Mouse (Mus musculus) CD4-positive, CD25-positive, alpha-beta regulatory T cell, adult 2 months (primary cell): Measurements from ENCODE around the gene Ift122.

Experiments used
- DNase-seq: peaks from one replicate; pipeline ENCODE4 v3.0.0-alpha.2; 2012; ENCODE audit warnings: low read depth, low spot score

Gene Ift122

DNA sequence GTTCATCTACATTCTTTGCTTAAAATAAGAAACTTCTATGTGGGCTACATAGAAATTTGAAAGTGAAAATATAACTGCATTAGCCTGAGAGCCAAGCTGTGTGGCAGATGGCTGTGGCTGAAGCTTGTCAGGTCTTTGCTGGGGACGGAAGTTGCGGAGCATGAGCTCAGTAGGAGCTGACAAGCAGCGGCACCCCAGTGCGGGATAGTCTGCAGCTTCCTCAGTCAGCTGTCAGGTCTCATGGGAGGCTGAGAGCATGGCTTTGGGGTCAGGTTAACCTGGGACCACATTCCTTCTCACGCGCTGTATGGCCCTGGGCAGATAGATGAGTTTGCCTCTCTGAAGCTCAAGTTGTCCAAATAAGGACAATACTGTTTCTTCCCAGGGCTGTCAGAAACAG, 37.8 kb downstream of the Ift122 start:
- DNase-seq, result no peak

DNA sequence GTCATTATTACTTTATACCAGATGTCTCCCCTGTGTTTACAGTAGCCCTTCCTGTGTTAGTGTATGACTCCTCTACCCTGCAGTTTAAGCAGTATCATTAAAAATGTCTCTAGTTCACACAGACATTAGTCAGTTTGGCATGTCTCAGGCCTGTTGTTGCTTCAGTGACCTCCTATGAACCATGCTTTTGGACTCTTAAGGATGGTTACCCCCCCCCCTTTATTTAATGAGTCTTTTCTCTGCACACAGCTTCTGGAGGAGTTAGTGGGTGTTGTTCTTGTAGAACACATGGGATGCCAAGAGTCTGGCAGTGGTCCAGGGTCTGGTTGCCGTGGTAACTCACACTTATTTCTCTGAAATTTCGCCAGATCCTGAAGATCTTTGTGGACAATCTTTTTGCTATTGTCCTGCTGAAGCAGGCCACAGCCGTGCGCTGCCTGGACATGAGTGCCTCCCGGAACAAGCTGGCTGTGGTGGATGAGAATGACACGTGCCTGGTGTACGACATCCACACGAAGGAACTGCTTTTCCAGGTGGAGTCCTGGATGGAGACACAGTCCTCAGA, 38.3 kb downstream of the Ift122 start:
- no peak for DNase-seq

DNA sequence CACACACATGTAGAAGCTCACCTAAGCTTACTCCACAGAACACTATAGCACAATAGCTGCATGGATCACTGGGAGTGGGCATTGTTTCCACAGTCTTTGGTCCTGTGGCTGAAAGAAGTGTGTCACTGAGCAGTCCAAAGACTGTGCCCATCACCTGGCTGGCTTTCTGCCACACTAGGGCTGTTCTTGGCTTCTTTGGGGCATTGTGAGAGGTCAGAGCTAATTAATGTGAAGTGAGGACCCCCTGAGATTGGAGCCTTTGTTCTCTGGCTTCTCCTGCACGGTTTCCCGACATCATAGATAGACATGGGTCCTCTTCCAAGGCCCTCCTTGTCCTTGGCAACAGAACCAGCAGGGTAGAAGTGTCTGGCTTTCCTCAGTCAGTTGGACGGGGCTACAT, 39.1 kb downstream of the Ift122 start:
- DNase-seq, result no peak

DNA sequence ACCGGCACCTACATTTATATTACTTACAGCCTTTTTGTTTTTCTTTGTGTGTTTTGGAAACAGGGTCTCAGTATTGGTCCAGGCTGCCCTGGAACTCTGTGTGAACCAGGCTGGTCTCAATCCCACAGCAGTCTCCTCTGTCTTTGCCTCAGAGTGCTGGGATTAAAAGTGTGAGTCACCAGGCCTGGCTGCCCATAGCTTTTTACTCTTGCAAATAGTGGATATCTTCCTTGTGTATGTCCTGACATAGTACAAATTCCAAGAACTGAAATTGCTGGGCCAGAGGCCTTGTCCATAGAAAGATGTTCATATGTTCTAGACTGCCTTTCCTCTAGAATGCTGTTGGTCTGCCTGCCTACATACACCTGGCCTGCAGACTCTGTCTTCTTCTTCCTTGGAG, 43.1 kb downstream of the Ift122 start:
- DNase-seq, result no peak

DNA sequence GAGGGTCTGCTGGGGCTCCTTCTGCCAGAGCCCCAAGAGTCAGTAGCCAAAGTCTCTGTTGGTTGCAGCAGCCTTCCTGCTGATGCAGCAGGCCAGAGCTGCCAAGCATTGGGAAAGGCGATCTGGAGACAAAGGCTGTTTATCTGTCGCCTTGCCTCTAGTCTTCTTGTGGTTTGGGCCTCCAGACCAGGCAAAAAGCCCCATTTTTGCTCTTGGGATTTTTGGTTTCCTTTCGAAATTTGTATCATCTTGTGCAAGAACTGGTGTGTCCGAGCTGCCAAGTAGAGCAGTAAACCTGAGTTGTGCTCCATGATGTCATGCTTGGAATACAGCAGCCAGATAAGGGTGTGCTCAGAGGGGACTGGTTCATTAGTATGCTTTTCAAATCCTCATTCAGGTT, 43.8 kb downstream of the Ift122 start:
- DNase-seq, result no peak

DNA sequence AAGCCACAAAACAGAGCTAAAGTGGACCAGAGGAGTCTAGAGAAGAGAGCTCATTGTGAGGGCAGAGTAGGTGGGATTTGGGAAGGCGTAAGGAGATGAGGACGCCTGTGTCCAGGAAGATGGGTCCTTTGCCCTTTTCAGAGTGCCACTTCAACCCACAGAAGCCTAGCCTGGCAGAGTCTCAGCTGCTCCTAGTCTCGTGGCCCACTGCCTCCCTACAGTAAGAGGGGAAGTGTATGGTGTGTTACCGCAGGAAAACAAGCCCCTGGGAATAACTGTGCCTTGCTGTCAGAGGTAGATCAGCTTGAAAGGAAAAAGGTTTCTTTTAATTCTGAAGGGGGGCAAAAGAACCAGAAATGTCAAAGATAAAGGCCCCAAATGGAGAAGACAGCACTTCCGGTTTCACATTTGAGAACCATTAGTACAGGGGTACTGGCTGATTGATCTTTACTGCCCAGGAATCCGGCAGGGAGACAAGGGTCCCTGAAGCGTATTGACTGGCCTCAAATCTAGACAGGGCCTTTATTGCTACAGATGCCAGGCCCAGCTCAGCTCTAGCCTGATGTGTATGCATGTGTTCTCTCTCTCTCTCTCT, 44.8 kb downstream of the Ift122 start:
- DNase-seq, result no peak

DNA sequence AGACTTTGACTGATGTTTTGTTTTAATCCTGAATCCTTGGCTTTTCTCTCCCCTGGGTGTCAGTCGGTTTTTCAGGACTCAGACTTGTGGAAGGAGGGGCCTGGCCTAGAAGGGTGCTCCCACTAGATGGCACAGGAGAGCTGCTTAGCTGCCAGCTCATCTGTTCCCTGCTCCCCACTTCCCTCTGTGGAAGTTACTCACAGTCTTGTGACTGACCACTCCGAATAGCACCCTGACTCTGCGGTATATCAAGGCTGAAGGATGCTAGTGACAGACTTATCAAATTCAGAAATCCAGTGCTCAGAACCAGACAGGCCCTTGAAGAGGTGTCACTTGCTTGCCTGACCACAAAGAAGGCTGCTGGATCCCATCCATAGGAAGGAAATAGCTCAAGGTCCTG, 47.8 kb downstream of the Ift122 start:
- peak; percentile 59 for DNase-seq

DNA sequence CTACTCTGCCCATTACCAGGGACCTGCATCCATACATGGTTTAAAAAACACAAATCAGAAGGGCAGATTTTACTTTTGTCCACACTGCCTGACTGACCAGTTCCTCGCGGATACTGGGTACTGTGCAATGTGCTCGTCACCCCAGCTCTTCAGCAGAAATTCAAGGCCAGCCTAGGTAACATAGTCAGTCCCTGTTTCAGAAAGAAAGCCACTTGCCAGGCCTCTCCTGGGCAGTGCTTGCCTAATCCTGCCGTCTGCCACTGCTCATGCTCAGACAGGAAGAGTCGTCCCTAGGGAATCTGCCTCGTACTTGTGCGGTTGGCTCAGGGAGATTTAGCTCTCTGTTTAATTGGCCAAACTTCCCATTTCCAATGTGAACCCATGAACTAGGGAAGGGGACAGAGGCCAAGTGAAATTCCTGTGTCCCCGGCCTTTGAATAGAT, 48.2 kb downstream of the Ift122 start:
- no peak for DNase-seq

DNA sequence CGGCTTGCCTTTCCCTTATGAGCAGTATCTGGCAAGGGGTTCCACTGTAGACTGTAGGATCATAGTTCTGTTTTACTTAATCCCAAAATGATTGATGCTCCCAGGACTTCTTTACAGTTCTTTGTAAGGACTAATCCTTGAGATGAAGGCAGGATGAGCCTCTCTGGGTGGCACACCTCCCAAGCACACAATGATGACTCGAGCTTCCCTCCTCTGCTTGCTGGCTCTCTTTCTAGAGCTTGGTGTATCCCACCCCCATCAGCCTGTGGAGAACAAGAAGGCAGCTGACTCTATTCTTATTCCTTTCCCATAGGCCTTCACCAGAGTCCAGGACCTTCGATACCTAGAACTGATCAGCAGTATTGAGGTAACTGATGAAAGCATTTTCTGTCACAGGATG, 49.3 kb downstream of the Ift122 start:
- no peak for DNase-seq

DNA sequence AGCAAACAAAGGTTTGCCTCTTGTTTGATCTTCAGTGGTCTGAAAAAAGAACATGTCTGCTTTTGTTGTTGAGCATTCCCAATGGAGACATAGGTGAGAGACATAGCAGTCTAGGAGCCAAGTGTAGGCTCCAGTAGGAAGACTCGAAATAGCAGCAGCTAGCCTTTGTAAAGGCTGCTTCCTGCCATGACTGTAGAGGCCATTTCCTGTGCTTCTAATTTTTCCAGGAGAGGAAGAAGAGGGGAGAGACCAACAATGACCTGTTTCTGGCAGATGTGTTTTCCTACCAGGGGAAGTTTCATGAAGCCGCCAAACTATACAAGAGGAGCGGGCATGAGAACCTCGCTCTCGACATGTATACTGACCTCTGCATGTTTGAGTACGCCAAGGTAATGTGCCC, 52.3 kb downstream of the Ift122 start:
- DNase-seq, result no peak

DNA sequence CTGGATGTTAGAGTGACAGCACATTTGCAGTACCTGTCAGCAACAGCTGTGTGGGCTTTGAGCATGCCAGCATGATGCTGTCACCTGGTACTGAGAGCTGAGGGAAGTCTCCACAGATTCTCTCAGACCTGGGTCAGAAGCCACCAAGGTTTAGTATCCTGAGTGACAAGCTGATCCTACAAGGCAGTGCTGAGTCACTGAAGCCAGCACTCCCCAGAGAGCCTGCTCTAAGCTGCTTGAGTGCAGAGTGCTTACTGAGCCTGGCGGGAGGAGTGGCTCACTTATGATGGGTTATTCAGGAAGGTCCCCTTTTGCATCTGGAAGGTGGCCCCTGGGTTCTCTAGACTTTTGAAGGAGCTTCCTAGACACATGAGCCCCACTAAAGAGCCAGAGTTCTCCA, 53.2 kb downstream of the Ift122 start:
- no peak for DNase-seq

DNA sequence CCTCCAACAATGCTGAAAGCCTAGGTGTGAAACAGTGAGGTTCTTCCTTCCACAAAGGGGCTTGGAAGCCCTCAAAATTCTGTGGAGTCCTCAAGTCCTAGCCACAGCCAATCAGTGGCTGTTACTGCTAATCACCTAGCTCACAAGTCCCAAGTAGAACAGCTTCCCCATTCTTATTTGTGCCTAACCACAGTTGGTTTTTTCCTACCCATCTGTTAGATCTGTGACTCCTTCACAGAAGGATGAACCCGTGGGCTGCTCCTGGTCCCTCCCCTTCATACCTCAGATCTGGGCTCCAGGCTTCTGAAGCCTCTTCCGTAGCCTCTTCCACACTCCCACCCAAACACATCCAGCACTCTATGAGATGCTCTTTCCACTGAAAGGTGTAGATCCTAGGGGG, 53.6 kb downstream of the Ift122 start:
- no peak for DNase-seq

DNA sequence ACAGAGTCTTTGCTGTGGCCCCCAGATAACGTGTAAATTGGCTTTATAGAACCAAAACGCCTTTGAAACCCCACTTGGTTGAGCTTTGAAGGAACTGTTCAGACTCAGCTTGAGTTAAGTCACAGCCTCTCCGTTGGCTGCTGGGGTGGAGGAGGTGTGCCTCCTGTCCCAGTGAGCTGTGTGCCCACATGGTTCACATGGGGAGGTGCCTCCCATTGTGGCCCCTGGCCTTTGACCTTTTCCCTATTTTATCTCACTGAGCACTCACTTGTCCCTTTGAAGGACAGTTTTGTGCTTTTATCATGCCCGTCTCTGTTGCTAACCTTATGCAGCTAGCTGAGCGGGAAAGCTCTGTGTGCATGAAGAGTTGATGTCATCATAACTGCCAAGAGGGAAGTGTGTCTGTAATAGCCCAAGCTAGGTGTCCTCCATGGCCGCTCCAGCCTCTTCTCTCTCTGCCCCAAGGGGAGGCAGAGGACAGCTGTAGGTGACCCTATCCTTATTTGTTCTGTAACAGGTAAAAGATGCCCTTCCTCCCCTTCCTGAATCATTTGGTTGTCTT, 55.2 kb downstream of the Ift122 start:
- no peak for DNase-seq

DNA sequence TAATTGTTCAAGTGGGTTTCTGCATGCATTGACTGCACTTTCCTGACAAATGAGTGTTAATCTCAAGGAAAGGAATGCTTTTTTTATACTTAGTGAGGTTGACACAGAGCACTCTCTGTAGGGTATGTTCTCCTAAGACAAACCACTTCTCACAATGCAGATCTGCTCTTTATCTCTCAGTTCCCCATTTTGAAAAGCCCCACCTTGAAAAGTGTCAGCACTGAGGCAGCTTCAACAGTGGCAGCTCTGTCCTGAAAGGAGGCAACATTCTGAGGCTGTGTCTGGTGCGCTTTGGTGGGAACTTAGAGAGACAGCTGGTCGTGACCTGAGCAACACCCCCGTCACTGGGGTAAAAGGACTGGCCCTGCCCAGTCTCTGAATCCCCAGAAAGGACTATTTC, 55.8 kb downstream of the Ift122 start:
- no peak for DNase-seq

DNA sequence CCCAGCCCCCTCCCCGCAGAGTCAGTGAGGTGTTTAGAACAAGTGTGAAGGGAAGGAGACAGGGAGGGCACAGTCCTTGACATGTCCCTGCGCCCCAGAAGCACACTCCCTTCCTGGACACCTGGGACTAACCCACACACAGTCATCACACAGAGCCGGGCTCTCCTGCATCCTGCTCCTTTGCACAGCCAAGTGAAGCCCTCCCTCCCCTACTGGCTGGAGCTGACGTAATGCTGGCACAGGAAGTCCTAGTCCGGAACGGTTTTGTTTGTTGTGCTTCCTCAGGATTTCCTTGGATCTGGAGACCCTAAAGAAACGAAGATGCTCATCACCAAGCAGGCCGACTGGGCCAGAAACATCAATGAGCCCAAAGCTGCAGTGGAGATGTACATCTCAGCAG, 56.7 kb downstream of the Ift122 start:
- no peak for DNase-seq

DNA sequence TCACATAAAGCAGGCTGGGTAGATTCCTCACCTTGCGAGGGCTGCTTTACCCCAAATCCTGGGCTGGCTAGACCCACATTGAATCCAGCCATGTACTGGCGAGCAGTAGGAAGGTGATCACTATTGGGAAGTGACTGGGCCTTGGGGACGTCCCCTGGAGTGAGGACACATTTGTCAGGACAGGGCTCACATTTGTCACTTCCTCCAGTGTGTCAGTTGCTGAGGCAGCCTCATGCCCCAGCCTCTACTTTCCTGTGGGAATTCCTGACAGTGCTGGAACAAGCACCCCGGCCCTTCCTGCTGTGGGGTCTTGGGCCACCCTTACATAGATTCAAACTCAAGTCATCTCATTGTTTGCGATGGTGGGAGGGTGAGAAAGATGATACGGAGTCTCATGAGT, 58.5 kb downstream of the Ift122 start:
- DNase-seq, result no peak

DNA sequence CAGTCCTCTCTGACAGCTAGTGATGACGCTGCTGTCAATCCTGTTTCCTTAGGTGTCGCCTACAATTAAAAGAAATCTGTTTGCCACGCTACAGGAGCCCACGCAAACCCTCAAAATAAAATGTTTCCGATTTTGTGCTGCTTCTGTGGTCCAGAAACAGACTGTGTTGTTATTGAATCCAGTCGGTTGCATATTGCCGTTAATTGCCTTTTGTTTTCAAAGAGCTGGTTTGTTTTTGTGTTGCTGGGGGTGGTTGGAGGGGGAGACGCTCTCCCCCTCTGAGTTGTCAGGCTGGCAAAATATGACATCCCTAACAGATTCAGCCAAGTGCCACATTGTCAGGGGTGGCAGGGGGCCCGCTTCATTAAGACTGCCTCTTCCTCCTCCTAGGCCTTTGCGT, 60.2 kb downstream of the Ift122 start:
- DNase-seq, result no peak

DNA sequence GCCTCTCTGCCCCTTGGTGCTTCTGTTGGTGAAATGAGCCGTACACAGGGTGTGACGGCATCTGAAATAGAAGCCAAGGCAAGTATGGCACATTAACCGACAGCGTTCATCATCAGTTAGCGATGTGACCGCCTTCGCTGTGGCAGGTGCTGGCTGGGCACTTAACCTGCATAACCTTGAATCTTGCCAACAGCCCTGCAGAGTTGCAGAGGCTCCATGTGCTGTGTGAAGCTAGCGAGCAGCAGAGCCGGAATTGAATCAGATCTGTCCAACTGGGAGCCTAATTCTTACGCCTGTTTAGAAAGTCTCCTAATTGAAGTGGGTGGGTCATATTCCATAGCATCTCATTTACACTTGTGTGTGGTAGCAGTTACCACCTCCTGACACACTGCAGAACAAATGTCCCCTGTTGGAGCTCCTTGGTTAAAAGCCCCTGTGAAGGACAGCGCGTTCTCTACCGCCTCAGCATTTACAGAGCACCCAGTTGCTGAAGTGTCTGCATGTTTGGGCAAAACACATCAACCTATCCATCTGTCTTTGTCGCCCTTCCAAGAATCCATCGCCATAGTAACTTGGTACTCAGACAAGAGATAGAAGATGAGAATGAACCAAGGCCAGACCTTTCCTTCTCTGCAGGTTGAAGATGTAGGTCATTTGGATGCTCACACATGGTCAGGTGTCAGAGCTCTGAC, 61.4 kb downstream of the Ift122 start:
- DNase-seq, result no peak

DNA sequence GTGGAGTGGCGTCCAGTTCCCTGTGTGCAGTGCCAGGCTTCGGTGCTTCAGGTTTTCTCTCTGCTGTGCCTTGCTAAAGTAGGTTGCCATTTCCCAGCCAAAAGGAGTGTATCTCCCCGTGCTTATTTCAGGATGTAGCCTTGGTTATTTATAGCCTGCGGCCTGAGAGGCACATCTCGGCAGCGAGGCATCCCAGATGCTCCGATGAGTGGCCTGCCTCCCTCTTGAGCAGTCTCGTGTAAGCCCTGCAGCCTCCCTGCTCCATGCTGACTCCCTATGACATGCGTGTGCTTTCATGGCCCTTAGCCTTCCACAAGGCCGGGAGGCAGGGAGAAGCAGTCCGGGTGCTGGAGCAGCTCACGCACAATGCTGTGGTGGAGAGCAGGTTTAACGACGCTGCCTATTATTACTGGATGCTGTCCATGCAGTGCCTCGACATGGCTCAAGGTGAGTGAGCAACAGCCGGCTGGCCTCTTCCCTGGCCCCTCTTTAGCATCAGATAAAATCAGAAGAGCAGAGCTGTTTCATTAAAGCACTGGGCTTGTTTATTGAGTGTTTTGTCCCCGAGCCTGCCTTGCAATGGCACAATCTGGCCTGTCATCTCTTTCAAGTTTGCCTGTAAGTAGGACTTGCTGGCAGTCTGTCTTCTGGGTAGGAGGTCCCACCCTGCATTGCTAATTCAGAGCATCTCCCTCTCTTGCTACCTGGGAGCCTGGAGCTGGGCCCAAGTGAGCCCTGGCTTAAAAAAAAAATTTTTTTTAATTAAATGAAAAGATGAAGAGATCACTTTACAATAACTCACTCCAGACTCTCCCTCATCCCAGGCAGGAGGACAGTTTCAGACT, 62.6 kb downstream of the Ift122 start:
- DNase-seq, result no peak

DNA sequence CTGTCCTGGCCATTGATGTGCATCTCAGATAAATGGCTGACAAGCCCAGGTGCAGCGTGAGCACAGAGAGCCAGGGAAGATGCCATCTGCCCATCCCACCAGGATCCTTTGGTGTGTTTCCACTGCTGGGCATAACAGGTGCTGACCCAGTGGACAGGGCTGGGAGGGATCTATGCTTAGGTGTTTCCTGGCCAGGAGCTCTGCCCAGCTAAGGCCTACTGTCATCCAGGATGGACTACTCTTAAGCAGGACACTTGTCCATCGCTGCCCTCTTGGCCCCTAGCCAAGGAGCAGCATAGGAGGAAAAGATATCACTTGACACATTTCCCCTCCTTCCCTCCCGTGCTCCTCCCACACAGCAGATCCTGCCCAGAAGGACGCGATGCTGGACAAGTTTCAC, 63.3 kb downstream of the Ift122 start:
- no peak for DNase-seq

DNA sequence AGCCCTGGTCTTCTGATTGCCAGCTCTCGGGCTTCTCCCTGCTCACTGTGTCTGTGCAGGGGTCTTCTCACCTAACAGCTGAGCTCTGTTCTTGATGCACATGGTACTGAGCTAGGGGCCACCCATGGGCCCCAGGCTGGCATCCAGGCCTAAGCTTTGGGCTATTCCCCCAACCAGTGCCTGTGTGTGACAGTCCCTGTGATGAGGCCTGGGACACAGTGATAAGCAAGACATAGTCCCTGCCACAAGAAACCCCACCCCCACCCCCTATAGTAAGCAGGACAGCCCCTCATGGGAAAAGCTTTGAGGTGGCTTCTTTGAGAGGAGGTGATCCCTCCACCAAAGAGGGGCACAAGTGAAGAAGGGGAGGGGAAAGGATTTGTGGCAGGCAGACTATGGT, 65.3 kb downstream of the Ift122 start:
- no peak for DNase-seq

DNA sequence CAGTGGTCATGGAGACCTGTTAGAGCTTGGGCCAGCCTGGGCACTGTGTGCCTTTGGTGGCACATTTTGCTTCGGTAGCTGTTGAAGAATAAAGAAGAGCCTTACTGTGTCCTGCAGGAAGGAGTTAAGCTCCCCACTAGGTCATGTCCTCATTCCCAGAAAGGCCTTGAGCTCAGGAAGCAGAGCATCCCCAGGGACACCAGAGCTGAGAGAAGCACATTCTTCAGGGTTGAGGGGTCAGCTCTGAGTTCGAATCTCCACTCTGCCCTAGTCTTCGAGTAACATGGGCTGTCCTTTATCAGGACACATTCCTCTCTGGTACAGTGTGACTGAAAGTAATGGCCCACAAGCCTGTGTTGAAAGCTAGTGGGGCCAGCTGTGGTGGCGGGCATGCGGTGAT, 66.6 kb downstream of the Ift122 start:
- DNase-seq, result no peak
